Mouse (Mus musculus) gastrocnemius, postnatal 36 days (tissue): ENCODE results near the gene Sytl1. TPM values are rescaled to one million over a fixed set of nuclear protein-coding genes. Genes with fewer than 3 reads are reported as not detected.
A peak's percentile ranks its signal among the peaks of the same experiment; 100 is the strongest.

Source experiments
- DNase-seq, 2 experiments: peaks; one replicate each; pipeline ENCODE4 v3.0.0; 2022
- intact Hi-C: fragments of 180-260 bp; cut with DNase I; formaldehyde crosslinking; loops from one replicate; pipeline ENCODE4 v1.15.1; 2025
- total RNA-seq, 2 experiments: library from RNA; stranded (reverse); gene quantifications; 2 replicates each; pipeline ENCODE4 v1.2.3; 2021

Sytl1 gene
- total RNA-seq, 2 experiments from 2014 or later, result 0.64 TPM; not detected in 1

- intact Hi-C loops, result no loop called here
Observed at GRCm38 (mm10) chr4:133251214-133251613, 11.7 kb downstream of the Sytl1 start.

GRCm38 (mm10) chr4:133250609-133251008 lies 12.3 kb downstream of the Sytl1 start:
- intact Hi-C loops, result loop anchor here (1.0 kb wide), 1 partner anchor 241 kb away; no protein-coding TSS in a partner anchor
- peak; percentile 84 to 87 for DNase-seq

More at GRCm38 (mm10) chr4:133251214-133251613, 11.7 kb downstream of the Sytl1 start:
- no peak for DNase-seq

GRCm38 (mm10) chr4:133247806-133248449 lies 15.0 kb downstream of the Sytl1 start:
- intact Hi-C loops, result no loop called here
- no peak for DNase-seq

DNA sequence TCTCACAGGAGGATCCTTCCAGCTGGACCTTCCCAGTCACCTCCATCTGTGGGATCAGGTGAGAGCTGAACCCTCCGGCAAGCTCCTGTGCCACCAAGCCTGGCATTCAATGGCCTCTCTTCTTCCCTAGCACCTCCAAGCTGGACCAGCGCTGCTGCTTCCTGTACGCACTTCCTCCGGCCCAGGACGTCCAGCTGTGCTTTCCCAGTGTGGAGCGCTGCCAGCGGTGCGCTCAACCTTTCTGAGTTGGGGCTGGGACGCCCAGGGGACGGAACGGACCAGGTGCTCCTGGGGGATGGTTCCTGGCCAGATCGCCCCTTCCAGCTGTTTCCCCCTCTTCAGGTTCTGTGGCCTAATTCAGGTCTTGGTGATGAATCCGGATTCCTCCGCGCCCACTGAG lies 15.8 kb downstream of the Sytl1 start:
- intact Hi-C loops, result no loop called here
- DNase-seq, result peak in 1 of 2 experiments; percentile 50

DNA sequence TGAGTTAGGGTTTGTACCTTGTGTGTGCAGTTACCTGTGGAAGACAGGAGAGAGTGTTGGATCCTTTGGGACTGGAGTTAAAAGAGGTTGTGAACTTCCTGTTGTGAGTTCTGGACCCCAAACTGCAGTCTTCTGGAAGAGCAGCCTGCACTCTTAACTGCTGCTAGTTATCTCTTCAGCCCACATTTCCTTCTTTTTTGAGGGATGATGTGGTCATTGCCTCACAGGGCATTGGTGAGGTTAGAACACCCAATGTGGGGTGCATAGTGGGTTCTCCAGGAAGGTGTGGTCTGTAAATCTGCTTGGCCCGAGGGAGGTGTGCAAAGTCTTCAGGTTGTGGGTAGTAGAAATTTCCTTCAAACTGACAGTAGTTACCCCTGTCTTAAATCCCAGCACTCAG lies 18.6 kb downstream of the Sytl1 start:
- intact Hi-C loops, result no loop called here
- no peak for DNase-seq

DNA sequence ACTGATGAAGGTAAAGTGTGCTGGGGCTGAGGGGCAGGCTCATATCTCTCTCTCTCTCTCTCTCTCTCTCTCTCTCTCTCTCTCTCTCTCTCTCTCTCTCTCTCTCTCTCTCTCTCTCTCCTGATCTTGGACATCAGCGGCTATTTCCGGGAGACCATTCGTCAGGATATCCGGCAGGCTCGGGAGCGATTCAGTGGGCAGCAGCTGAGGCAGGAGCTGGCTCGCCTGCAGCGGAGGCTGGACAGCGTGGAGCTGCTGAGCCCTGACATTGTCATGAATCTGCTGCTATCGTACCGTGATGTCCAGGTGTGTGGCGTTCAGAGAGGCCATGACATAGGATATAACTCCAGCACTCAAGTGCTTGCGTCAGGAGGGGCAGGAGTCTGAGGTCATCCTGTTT lies 19.4 kb downstream of the Sytl1 start:
- intact Hi-C loops, result no loop called here
- no peak for DNase-seq

DNA sequence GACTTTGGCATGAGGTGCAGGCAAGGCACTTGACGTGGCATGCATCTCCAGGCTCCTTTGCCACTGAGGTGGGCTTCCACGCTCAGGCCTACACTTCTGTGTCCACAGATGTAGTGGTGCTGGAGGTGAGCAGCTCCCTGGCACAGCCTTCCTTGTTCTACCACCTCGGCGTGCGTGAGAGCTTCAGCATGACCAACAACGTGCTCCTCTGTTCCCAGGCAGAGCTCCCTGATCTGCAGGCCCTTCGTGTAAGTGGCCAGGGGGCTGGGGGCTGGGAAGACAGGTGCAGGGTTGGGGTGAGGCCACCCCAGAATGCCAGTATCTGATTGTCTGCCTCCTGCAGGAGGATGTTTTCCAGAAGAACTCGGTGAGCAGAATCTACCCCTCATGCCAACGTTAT lies 20.2 kb downstream of the Sytl1 start:
- intact Hi-C loops, result no loop called here
- no peak for DNase-seq

DNA sequence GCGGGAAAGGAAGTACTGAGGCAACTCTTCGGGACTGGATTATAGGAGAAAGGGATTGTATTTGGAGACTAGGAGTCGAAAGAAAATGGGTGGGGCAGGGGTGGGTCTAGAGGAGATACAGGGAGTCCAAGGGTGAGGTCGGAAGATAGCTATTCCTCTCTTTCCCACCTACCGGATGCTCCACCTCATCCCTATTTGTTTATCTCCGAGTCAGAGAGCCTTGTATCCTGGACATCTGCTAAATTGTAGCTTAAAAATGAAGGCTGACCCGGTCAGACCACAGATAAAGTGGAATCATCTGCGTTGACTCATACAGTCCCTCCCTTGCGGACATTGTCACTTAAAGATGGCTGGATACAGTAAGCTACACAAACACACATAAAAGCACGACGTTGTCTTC lies 21.0 kb downstream of the Sytl1 start:
- DNase-seq, result no peak
- intact Hi-C loops, result no loop called here

DNA sequence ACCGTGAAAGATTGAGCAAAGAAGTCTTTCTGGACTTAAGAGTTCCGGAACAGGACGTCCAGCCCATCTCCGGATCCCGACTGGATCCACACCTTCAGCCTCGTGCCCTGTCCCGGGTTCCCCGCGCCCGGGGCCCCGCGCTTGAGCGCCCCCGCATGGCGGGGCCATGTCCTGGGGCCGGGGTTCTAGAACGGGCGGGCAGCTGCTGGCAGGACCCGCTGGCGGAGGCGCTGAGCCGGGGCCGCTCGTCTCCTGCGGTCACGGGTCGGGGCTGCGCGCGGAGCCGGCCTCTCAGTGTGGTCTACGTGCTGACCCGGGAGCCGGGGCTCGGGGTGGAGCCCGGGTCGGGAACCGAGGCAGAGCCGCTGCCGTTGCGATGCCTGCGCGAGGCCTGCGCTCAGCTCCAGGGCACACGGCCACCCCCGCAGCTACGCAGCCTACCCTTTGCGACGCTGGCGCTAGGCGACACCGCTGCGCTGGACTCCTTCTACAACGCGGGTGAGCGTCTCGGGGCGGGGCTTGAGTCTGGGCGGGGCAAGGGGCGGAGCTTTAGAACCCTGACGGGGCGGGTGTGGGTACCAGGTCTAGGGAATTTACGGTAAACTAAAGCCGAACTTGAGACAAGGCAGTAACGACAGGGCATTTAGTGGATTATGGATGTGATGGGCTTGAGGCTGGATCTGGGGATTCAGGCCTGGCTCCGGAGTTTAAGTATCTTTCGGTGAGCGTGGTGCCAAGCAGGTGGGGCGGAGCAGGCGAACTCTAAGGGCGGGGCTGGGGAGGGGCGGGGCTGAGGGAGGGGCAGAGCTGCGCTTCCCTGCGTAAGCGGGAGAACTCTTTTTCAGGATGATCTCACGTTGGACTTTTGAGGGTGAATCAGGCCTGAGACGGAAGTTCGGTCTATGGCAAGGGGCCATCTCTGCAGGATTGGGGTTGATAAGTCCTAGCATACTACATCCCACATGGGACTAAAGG lies 21.7 kb downstream of the Sytl1 start:
- peak; percentile 92 to 93 for DNase-seq
- intact Hi-C loops, result no loop called here

DNA sequence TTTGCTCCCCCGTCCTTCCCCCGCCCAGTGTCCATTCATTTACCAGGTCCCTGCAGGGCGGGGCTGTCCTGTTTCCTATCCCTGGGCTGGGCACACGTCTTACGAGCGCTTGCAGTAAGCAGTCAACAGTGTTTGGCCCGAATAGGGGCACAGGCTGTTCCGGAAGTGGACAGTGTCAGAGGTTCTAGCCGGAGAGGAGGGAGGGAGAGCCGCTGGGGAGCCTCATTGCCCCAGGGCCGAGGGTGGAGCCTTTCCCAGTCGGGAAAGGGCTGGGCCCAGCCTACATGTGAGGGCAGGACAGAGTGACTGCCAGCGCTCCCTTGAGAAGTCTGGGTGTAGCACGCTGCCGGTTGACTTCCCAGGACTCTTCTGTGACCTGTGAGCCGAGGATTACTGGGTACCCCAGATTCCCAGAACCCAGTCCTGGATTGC lies 22.4 kb downstream of the Sytl1 start, which contains the start of gene Map3k6:
Gene Map3k6 (plus strand): TSS at position 329 of the 432 bp plus-strand sequence.
- intact Hi-C loops, result no loop called here

GRCm38 (mm10) chr4:133237911-133238310 lies 25.0 kb downstream of the Sytl1 start:
- intact Hi-C loops, result no loop called here
- DNase-seq, result no peak

More for the DNA sequence above, 22.4 kb downstream of the Sytl1 start, which contains the start of gene Map3k6:
- DNase-seq, result peak; percentile 72 to 92

DNA sequence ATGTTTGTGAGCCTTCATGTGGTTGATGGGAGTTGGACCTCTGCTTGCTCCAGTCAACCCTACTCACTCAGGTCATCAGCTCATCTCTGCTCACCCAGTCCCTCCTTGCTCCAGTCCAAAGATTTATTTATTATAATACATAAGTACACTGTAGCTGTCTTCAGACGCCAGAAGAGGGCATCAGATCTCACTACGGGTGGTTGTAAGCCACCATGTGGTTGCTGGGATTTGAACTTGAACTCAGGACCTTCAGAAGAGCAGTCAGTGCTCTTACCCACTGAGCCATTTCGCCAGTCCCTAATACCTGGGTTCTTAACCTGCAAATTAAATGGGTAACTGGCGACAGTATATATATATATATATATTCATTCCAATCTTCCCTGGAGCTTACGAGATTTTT lies 27.5 kb downstream of the Sytl1 start:
- intact Hi-C loops, result no loop called here
- DNase-seq, result no peak

- DNase-seq, result no peak
- intact Hi-C loops, result loop anchor here (5.0 kb wide), 1 partner anchor 63 kb away; no protein-coding TSS in a partner anchor
Observed at GRCm38 (mm10) chr4:133234771-133235170, 28.1 kb downstream of the Sytl1 start.

GRCm38 (mm10) chr4:133233285-133233976 lies 29.5 kb downstream of the Sytl1 start:
- DNase-seq, result no peak
- intact Hi-C loops, result loop anchor here (5.0 kb wide), 1 partner anchor 64 kb away; no protein-coding TSS in a partner anchor

GRCm38 (mm10) chr4:133229582-133229981 lies 33.3 kb downstream of the Sytl1 start:
- intact Hi-C loops, result no loop called here
- DNase-seq, result no peak

- no peak for DNase-seq
- intact Hi-C loops, result no loop called here
Observed at GRCm38 (mm10) chr4:133227636-133228035, 35.3 kb downstream of the Sytl1 start.

DNA sequence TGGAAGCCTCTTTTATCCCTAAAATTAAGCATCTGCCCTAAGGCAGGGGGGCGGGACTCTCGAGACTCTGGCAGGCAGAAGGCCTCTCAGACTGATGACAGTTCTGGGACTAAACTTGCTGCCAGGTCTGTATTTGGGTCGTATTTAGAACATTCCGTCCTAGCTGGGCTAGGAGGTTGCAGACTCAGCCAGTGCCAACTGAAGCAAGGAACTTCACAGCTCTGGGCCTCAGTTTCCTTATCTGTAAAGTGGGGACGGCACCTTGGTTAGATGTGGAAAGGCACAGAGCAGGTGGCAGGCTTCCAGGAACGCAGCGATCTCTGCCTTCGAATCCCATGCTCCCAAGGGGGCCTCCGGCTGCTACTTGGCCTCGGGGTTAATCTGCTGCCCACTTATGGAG lies 36.8 kb downstream of the Sytl1 start:
- intact Hi-C loops, result no loop called here
- DNase-seq, result peak in 1 of 2 experiments; percentile 64

- DNase-seq, result no peak
- intact Hi-C loops, result loop anchor here (1.0 kb wide), 1 partner anchor 19 kb away; no protein-coding TSS in a partner anchor
Observed at GRCm38 (mm10) chr4:133223875-133224274, 39.0 kb downstream of the Sytl1 start.

DNA sequence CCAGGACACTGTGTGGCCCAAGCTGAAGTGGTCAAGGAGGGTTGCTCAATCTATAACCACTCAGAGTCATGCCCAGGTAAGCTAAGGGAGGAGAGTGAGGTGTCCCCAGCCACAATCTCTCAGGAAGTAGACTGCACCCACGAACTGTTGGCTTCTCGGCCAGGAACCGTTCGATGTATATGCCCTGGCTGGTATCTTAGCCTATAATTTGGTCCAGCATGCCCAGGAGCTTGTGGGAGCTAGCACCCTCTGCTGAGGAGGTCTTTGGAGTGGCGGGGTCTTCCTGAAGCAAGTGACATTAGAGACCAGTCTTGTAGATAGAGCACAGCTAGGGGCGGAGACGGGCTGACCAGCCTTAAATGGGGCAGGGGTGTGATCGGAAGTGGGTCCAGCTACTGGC lies 41.2 kb downstream of the Sytl1 start:
- DNase-seq, result no peak
- intact Hi-C loops, result no loop called here

DNA sequence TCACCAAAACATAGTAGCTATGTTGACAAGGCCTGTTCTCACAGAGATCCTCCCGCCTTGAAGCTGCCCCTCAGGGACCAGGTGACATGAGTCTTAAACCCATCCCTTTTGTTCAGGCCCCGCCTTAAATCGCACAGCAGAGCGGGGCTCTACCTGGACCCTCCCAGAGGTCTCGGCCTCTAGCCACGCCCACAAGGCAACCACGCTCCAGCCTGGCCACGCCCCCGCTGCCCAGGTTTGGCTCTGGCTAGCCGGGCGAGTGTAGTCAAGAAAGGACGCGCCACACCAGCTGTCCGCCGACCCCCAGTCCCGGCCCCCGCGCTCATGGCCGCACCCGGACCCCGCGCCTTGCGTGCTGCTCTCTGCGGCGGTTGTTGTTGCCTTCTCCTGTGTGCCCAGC lies 42.3 kb downstream of the Sytl1 start:
- intact Hi-C loops, result no loop called here

More for the DNA sequence above, 42.3 kb downstream of the Sytl1 start:
- DNase-seq, result no peak
